Mouse (Mus musculus) small intestine, adult 2 months (tissue): ENCODE measurements around the gene Adh5.

Source experiments
- CTCF ChIP-seq: fragments of 200-500 bp; IDR thresholded peaks from 2 replicates; pipeline ENCODE4 v1.5.1; 2012; ENCODE audit warnings: low read depth, mild to moderate bottlenecking, control low read depth, inconsistent platforms, low read length, moderate library complexity, mixed read lengths; ENCODE audit not compliant: insufficient replicate concordance, insufficient read length; ENCODE audit errors: extremely low read depth
- POLR2A ChIP-seq: fragments of 200-500 bp; IDR thresholded peaks from 2 replicates; pipeline ENCODE4 v1.6.1; 2012; ENCODE audit warnings: low read depth, mild to moderate bottlenecking, control low read depth, inconsistent platforms, low read length, moderate library complexity

DNA sequence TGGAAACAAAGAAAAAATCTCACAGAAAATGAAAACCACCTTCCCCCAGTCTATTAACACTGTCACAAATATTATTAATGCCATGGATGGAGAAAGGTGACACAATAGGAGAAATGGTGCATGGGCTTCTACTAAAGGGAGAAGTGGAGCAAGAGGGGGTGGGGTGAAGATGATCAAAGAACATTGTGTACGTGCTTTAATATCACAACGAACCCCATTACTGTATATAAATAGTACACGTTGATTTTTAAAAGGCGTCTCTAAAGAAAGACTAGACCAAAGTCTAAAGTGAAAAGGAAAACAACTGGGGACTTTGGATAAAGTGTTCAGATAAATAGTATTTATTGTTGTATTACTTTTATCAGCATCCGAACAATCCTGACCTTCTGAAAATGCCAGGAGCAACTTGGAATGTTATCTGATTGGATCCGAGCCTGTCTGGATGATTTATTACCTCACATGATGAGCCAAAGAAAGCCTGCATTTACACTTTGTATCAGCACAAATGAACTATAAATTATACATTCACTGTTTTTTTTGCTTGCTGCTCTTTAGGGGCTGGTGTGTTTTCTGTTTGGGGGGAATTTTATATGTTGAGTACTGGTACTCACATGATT is 12.4 kb upstream of the Adh5 start:
- no peak for TF ChIP-seq POLR2A
- TF ChIP-seq CTCF: no peak
